Mouse (Mus musculus): ENCODE results near the gene Rbfox3.

DNA sequence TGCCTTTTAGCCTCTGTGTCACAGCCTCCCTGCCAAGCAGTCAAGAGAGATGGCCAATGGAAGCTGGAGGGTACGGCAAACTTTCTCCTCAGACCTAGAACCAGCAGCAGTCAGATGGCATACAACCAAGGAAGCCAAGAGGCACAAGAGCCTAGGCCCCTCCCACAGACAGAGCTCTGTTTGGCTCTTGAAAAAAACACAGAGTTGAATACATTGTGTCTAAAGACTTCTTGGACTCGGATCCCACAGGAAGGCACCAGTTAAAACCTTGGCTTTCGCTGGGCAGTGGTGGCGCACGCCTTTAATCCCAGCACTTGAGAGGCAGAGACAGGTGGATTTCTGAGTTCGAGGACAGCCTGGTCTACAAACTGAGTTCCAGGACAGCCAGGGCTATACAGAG is 7.1 kb downstream of the Rbfox3 start:
- TF ChIP-seq CTCF (IDR thresholded peaks at IDR 0.05; ENCODE audit: control insufficient read depth, insufficient read depth, low read length) (no peak), POLR2A (IDR thresholded peaks at IDR 0.05; ENCODE audit: borderline replicate concordance, control insufficient read depth, low read depth, low read length) (no peak)
